Mouse (Mus musculus): ENCODE measurements at regions not wholly inside any gene's neighbourhood (a gene's known extent, or its start where the extent isn't known, plus 50 kb on each side); places are given as distances from the start of the nearest gene placed in this dataset.

- DNase-seq (ENCODE audit: low read depth, low spot score), result no peak
Observed at GRCm38 (mm10) chr1:88957061-88957460, 113.2 kb upstream of the Sh3bp4 start.

DNA sequence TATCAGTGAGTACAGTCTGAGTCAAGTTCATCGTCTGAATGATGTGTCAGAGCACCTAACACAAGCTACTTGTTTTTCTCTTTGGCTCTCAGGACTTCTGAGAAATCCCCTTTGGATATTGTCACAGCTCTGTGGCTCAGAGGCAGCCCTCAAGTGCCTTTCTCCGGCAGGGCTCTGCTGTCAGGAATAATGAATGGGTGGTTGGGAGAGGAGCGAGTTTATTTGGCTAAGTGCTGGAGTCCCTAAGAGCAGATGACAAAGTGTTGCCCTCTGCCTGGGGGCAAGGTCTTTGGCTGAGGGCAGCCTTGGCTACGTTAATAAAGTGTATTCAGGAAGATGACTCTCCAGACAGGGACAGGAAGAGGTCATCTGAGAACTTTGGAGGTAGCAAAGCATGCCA lies 110.5 kb upstream of the Sh3bp4 start:
- DNase-seq (ENCODE audit: low read depth, low spot score), result no peak

- DNase-seq (ENCODE audit: low read depth, low spot score), result no peak
Observed at GRCm38 (mm10) chr1:88960142-88960541, 110.1 kb upstream of the Sh3bp4 start.

DNA sequence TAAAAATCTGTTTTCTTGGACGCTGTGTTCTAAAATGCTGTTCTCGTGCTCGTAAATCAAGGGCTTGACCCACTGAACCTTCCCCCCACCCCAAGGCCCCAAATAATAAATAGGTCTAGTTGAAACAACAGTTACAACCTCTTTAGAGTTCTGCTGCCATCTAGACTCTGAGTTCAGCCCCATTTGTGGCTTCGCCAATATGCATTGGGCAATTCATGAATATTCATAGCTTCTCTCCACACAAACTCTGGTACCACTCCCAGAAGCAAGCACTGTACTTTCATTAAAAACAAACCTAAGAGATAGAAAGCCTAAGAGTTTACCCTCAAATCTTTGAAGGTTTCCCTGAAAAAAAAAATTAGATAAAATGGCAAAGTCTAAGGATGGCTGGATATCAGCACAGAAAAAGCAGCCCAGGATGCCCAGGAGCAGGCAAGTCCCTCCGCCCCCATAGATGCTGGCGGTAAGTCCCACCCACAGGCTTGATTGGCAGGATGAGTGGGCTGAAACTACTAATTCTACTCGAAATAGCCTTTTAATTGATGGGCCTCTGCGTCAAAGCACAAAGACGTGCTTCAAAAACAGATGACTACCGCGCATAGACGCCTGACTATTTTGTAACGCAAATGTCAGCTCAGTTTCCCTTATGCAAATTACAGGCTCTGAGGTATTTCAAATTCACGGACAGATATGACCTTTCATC lies 106.0 kb upstream of the Sh3bp4 start:
- no peak for DNase-seq (ENCODE audit: low read depth, low spot score)

DNA sequence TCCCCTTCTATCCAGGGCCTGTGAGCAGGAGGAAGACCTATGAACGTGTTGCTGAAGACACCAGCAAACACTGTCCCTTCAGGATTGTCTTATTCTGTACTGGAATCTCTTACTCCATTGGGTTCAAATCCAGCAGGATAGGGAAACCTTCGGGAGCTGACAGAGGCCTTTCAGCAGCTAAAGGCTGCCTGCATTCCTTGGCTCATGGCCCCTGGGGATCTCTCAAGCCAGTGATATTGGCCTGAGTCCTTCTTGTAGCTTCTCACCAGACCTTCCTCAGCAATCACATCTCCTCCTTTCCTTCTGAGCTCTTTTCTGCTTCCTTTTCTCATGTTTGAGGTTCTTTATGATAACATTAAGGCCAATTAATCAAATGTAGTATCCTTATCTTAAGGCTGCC lies 103.8 kb upstream of the Sh3bp4 start:
- DNase-seq (ENCODE audit: low read depth, low spot score), result peak; percentile 18

- no peak for DNase-seq (ENCODE audit: low read depth, low spot score)
Observed at GRCm38 (mm10) chr1:88968142-88968541, 102.1 kb upstream of the Sh3bp4 start.

DNA sequence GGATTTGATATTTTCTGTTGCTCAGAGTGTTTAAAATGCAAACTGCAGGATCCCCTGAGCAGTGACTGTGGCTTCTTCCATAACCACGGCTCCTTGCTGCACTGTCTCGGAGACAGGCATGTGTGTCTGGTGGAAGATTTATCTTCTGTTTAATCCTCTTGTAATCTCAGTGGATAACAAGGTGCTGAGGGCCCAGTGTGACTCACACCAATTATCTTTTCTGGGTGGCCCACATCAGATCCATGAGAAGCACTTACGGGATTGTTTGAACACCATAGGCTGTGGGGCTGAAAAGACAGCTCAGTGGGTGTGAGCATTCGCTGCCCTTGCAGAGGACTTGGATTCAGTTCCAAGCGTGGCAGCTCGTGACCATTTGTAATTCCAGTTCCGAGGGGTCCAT lies 101.2 kb upstream of the Sh3bp4 start:
- DNase-seq (ENCODE audit: low read depth, low spot score), result no peak

DNA sequence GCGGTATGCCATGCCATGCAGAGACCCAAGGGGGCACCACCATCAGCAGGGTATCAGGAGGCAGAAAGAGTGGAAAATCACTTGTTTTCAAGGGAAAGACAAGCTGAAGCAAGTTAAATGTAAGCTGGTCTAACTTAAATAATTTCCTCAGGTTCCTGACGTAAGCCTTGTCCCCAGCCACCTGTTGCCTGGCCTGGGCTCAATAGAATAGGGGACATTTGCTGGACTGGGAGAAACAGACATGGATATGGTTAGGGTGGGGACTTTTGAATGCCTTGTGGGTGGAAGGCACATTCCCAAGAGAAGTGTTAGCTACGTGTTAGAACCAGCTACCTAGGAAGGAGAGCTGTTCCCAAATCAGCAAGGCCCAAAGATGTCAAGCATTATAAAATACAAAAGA lies 100.6 kb upstream of the Sh3bp4 start:
- DNase-seq (ENCODE audit: low read depth, low spot score), result no peak

DNA sequence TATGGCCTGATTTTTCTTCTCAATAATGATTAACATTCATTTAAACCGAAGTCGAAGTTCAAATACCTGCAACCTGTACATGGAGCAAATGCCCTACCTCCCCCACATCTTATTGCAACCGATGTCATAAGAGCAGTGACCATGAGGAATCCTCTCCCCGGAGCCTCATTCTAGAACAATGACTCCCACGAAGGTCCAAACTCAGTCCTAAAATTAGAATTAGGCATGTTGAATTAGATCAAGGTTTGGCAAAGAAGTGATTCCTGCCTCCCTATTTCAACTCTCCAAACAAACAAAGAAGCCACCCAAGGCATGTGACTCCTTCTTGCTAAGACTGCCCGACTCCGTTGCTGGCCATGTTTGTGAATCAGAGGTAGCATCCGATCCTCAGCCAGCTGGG lies 94.1 kb upstream of the Sh3bp4 start:
- no peak for DNase-seq (ENCODE audit: low read depth, low spot score)

DNA sequence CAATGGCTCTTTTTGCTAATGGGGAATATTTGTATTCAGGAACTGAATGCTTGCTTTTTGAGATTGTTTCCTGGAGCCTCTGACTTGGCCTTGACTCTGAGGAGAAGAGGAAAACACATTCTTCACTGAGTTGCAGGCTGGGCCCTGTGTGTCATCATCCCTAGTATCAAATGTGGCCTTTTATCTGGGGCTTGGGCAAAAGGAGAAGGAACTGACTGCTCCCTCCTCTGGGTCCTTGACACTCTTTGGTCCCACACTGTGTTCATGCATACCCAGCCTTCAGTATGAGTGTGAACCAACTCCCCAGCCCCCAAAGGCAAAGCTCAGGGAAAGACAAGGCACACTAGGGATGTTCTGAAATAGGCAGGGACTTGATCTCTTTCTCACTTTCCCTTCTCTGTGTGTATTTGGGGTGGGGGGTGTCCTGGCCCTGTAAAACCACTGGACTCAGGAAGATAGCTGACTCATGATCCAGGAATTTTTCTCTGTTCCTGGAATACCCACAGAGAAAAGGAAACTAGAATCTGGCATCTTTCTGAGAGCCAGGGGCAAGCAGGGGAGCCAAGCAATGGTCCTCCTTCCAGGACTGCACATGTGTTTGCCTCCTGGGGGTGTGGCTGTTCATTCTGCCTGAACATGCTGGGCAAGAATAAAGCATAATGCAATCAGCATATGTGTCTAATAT lies 82.1 kb upstream of the Sh3bp4 start:
- DNase-seq (ENCODE audit: low read depth, low spot score), result no peak

DNA sequence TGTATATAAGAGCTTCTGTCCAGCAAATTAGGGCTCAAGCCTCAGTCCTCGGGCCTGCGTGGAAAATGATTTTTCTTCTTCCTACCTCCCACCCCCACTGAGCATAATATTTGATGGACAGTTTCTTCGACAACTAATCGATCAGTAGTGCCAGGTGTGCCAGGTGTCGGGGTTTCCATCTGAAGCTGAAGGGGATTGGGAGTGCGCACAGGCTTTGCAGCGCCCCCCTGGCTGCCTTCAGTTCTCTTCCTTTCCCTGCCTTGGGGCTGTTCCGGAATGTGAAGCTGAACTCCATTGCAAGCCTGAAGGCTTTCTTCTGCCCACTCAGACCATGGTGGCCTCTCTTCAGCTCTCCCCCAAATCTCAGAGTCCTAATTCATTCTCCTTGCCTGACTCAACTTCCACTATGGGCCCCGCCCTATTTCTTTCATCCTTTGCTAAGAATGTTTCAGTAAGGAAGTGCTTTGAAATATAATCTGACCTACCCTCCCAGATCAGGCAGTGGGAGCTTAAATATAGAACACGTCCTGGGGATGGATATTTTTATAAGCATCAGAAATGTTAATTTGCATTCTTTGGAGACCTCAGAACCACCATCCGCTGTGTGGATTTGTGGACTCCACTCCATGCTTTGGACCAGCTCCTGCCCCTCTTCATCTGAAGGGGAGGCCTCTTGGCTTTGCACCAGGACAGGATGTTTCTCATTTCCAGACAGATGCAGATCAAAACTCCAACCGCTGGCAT lies 75.5 kb upstream of the Sh3bp4 start:
- DNase-seq (ENCODE audit: low read depth, low spot score), result no peak

DNA sequence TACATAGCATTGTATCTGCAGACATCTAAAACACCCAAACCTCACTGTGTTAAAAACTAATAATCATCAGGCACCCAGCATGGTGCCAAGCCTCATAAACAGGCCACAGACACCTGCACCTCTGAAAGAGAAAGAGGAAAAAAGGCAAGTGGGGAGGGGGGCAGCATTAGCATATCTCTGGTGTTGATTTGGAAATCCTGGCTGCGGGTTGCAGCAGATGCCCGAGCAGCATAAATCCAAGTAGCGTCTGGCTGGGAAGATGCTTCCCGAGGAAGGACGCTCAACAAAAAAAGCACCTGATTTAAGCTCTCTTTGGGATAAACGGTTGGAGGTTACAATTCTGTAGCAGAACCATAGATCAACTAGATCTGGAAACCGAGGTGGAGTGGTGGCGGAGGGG lies 74.3 kb upstream of the Sh3bp4 start:
- DNase-seq (ENCODE audit: low read depth, low spot score), result no peak

- no peak for DNase-seq (ENCODE audit: low read depth, low spot score)
Observed at GRCm38 (mm10) chr1:88996657-88997056, 73.6 kb upstream of the Sh3bp4 start.

DNA sequence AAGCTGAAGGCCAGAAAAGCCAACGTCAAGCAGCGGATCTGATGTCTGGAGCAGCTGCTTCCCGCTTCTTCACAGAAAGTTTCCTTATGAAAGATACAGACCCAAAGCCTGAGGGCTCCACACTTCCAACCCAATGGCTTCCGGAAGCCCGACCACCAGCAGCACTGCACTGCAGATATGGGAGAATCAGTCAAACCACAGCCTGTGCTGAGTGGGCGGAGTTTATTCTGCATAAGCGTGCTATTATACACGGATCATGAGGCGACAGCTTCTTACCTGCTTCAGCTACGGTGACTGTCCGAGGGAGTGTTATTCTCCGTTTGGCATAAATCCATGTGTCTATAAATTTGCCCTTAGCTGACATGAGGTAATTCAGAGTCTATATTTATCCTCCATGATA lies 72.4 kb upstream of the Sh3bp4 start:
- no peak for DNase-seq (ENCODE audit: low read depth, low spot score)

DNA sequence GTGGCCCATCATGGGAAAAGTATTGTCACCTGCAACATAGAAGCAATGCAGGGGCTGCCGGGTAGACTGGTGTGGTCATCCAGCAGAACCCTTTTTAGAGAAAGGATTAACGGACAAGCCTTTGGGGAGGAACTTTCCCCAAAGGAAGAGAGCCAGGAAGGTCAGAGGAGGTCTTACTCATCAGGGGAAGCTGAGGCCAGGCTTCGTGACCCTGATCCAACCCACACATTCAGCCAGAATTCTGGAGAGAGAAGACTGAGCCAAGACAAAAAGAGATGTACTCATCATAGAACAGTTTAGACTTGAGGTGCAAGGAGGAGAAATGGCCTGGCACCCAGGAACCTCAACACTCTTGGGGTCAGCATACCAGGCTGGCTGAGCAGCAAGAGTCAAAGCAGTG lies 67.9 kb upstream of the Sh3bp4 start:
- peak; percentile 40 for DNase-seq (ENCODE audit: low read depth, low spot score)

- DNase-seq (ENCODE audit: low read depth, low spot score), result no peak
Observed at GRCm38 (mm10) chr1:89003752-89004151, 66.5 kb upstream of the Sh3bp4 start.

- DNase-seq (ENCODE audit: low read depth, low spot score), result no peak
Observed at GRCm38 (mm10) chr1:89007476-89007875, 62.7 kb upstream of the Sh3bp4 start.

- no peak for DNase-seq (ENCODE audit: low read depth, low spot score)
Observed at GRCm38 (mm10) chr1:89010170-89010569, 60.0 kb upstream of the Sh3bp4 start.

DNA sequence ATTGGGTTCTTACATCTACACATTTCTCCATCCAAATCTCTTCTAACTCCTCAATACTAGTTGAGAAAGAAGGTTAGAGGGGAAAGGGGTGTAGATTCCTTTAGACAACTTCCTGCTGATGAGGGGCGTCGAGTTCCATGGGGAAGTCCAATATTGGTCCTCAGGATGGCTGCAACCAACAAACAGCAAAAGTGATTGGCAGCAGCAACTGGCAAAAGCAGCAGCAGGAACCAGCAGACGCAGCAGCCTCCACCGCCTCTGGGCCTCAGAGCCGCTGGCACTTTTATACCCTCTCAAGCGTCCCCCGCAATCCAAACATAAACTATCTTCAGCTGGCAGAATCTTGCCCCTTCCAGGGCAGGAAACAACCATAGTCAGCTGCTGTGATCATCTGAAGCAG lies 58.8 kb upstream of the Sh3bp4 start:
- DNase-seq (ENCODE audit: low read depth, low spot score), result no peak

DNA sequence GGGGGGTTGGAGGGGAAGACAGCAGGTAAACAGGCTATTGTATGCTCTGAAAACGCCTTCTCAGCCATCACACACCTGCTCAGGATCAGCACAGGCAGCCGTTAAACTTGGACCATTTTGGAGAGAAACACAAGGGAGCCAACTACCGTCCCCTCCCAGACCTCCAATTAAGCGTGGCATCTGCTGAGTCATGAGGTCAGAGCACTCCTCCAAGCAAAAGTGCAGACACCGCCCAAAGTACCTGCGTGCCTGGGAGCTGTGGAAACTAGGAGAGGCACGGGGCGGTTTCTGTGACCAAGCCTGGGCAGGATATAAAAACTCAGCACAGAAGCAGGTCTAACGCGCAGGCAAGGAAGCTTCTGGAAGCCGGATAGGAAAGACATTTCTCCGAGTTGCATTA lies 54.8 kb upstream of the Sh3bp4 start:
- no peak for DNase-seq (ENCODE audit: low read depth, low spot score)

DNA sequence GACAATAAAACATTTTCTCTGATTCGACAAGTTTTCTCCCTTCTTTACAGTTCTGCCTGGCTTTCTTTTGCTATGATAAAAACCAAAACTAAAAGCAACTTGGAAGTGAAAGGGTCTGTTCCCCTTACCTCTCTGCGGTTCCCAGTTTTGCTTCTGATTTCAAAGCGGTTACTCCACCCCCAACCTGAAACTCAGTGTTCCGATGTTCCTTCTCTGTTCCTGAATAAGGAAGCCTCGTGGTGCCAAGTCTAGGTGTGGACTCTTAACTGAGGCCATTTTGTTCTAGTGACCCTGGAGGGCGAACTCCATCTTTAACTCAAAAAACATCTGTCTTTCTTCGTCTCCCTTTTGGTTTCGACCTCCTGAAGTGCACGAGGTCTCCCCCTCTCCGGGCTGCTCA lies 54.4 kb upstream of the Sh3bp4 start:
- no peak for DNase-seq (ENCODE audit: low read depth, low spot score)

GRCm38 (mm10) chr1:89019778-89020373 lies 50.3 kb upstream of the Sh3bp4 start:
- peak; percentile 11 for DNase-seq (ENCODE audit: low read depth, low spot score)
